16 mouse cellular contexts compared by ENCODE assay signal in genomic region chr3:104358747-104359146, GRCm38 (mm10).
DNase-seq lines count a peak whose midpoint lies in the region; ATAC-seq and TF ChIP-seq lines count a peak whose summit lies in the region.
"Had no signal": no experiment of that assay in that cellular context is flagged by ENCODE, and none has a peak within 500 bp of the region (broad histone marks: within the 10 kb centered on the region; RNA-seq: fewer than 3 reads in every experiment).

No protein-coding gene starts in this region.

- no peaks in the 10 kb centered on the region for H3K9me3 ChIP-seq in ES-Bruce4 (replicated peaks; ENCODE audit: control insufficient read depth, insufficient read depth, low read length, poor library complexity, severe bottlenecking)
- no peaks in the 10 kb centered on the region for H3K9me3 ChIP-seq in intestine, embryonic 14.5 days (ENCODE audit: control insufficient read depth, low read length)
- H3K9me3 ChIP-seq in limb, embryonic 10.5 days (replicated peaks) = no peaks in the 10 kb centered on the region
- H3K9me3 ChIP-seq: midbrain, embryonic 13.5 days; neural tube, embryonic 13.5 days had no signal

- H3K79me2 ChIP-seq in myocyte (ENCODE audit: control insufficient read depth, insufficient read depth) = no peaks in the 10 kb centered on the region

- TF ChIP-seq POLR2A in ES-Bruce4 (IDR thresholded peaks at IDR 0.05; ENCODE audit: insufficient read depth, low read length) = no peak
- no peak for TF ChIP-seq POLR2A in myocyte (IDR thresholded peaks at IDR 0.05; ENCODE audit: insufficient read length, low read depth)

- no peaks in the 10 kb centered on the region for H3K27me3 ChIP-seq in ES-Bruce4 (ENCODE audit: control insufficient read depth, insufficient read depth, low read length, poor library complexity, severe bottlenecking)
- H3K27me3 ChIP-seq in intestine, embryonic 14.5 days (replicated peaks; ENCODE audit: control insufficient read depth, insufficient read depth, low read length) = no peaks in the 10 kb centered on the region
- H3K27me3 ChIP-seq in myocyte (ENCODE audit: control insufficient read depth, insufficient read depth, insufficient read length) = no peaks in the 10 kb centered on the region
- no peaks in the 10 kb centered on the region for H3K27me3 ChIP-seq in limb, embryonic 10.5 days (ENCODE audit: low read depth, poor library complexity, severe bottlenecking)
- H3K27me3 ChIP-seq: midbrain, embryonic 13.5 days; Patski had no signal

- 0 out of 2 replicates have a peak, but pooled peaks have one; percentile 3 for TF ChIP-seq EP300 in ES-Bruce4 (IDR thresholded peaks at IDR 0.05; ENCODE audit: insufficient read depth, low read depth, low read length)

- WGBS in intestine, embryonic 14.5 days = 63% methylated on average over 5 of the region's 5 CpGs
- 80% methylated on average over 5 of the region's 5 CpGs for WGBS in limb, embryonic 10.5 days

- DNase-seq in kidney, adult 11 months = peak; percentile 29
- no peak for DNase-seq in kidney, postnatal 14 days
- DNase-seq in intestine, embryonic 14.5 days (ENCODE audit: low spot score) = no peak
- no peak for DNase-seq in limb, embryonic 10.5 days (ENCODE audit: low spot score)
- DNase-seq in right cerebral cortex, postnatal 10 days (ENCODE audit: low spot score in 2 of 2) = no peak
- DNase-seq: adrenal gland, adult 8-10 months; cerebellum, postnatal 10 days; gastrocnemius, postnatal 14 days; thymus, adult 2 months had no signal

- no peak overlapping the region for H3ac ChIP-seq in myocyte (ENCODE audit: control insufficient read depth, insufficient read length)

- H3K4me2 ChIP-seq in intestine, embryonic 14.5 days (ENCODE audit: low read length) = no peak overlapping the region
- peak overlapping the region; percentile 91 for H3K4me2 ChIP-seq in myocyte (ENCODE audit: low read depth)
- H3K4me2 ChIP-seq: heart, embryonic 11.5 days; midbrain, embryonic 13.5 days; neural tube, embryonic 13.5 days had no signal

- H3K4me3 ChIP-seq in ES-Bruce4 (ENCODE audit: low read depth, low read length) (no peak overlapping the region), myocyte (no peak overlapping the region)
- H3K4me3 ChIP-seq in intestine, embryonic 14.5 days (ENCODE audit: low read depth, low read length) = no peak overlapping the region
- H3K4me3 ChIP-seq in limb, embryonic 10.5 days = no peak overlapping the region
- H3K4me3 ChIP-seq: erythroblast, embryonic 14.5 days; midbrain, embryonic 13.5 days; neural tube, embryonic 13.5 days had no signal

- peaks cover 2% of the 10 kb centered on the region for H3K4me1 ChIP-seq in ES-Bruce4 (ENCODE audit: control insufficient read depth, insufficient read depth, low read length)
- H3K4me1 ChIP-seq in intestine, embryonic 14.5 days (replicated peaks; ENCODE audit: control insufficient read depth, insufficient read depth, low read length) = 0 out of 2 replicates have a peak, but pooled peaks cover 2% of the 10 kb centered on the region
- peaks cover 16% of the 10 kb centered on the region for H3K4me1 ChIP-seq in limb, embryonic 10.5 days
- H3K4me1 ChIP-seq: midbrain, embryonic 13.5 days; neural tube, embryonic 13.5 days had no signal

- H3K9ac ChIP-seq in ES-Bruce4 (ENCODE audit: low read depth, poor library complexity, severe bottlenecking) = no peak overlapping the region
- no peak overlapping the region for H3K9ac ChIP-seq in intestine, embryonic 14.5 days (ENCODE audit: low read length)
- H3K9ac ChIP-seq: midbrain, embryonic 13.5 days; neural tube, embryonic 13.5 days had no signal

- H3K27ac ChIP-seq in ES-Bruce4 (ENCODE audit: insufficient read depth, low read length) = no peak overlapping the region
- H3K27ac ChIP-seq in intestine, embryonic 14.5 days (ENCODE audit: low read depth) = no peak overlapping the region
- H3K27ac ChIP-seq in limb, embryonic 10.5 days = no peak overlapping the region
- H3K27ac ChIP-seq: midbrain, embryonic 13.5 days; neural tube, embryonic 13.5 days had no signal

- no peaks in the 10 kb centered on the region for H3K36me3 ChIP-seq in ES-Bruce4 (ENCODE audit: control insufficient read depth, insufficient read depth, low read length, poor library complexity, severe bottlenecking)
- no peaks in the 10 kb centered on the region for H3K36me3 ChIP-seq in intestine, embryonic 14.5 days (ENCODE audit: control insufficient read depth, insufficient read depth, low read length)
- no peaks in the 10 kb centered on the region for H3K36me3 ChIP-seq in myocyte (ENCODE audit: control insufficient read depth, insufficient read depth)
- H3K36me3 ChIP-seq in limb, embryonic 10.5 days = no peaks in the 10 kb centered on the region
- H3K36me3 ChIP-seq: midbrain, embryonic 13.5 days; neural tube, embryonic 13.5 days had no signal

- 0 out of 2 replicates have a peak, but pooled peaks have one; percentile 34 for ATAC-seq in intestine, embryonic 14.5 days (replicated peaks; ENCODE audit: low FRiP score, low TSS enrichment, low read depth)
- ATAC-seq: Patski had no signal

- no peak for TF ChIP-seq CTCF in ES-Bruce4 (IDR thresholded peaks at IDR 0.05; ENCODE audit: low read depth, low read length)

TF ChIP-seq in myocyte, 11 proteins besides CTCF, POLR2A, EP300 and RAD21:
- no peak for TF ChIP-seq TCF3 (IDR thresholded peaks at IDR 0.05; ENCODE audit: insufficient read length, low read depth)
- no peak for TF ChIP-seq POLR2AphosphoS2 (IDR thresholded peaks at IDR 0.05; ENCODE audit: insufficient read length, low read depth)
- TF ChIP-seq TCF12 (IDR thresholded peaks at IDR 0.05; ENCODE audit: insufficient read depth, poor library complexity, severe bottlenecking) = no peak
- no peak for TF ChIP-seq MYOD1 (IDR thresholded peaks at IDR 0.05; ENCODE audit: control insufficient read depth in 1 of 3, insufficient read length in 2 of 3, low read depth in 2 of 3)
- no peak for TF ChIP-seq CEBPB (IDR thresholded peaks at IDR 0.05; ENCODE audit: insufficient read depth, poor library complexity, severe bottlenecking)
- TF ChIP-seq USF1 (IDR thresholded peaks at IDR 0.05; ENCODE audit: low read depth) = no peak
- no peak for TF ChIP-seq MAX (IDR thresholded peaks at IDR 0.05; ENCODE audit: low read depth)
- TF ChIP-seq SRF (IDR thresholded peaks at IDR 0.05; ENCODE audit: control insufficient read depth, insufficient read length, low read depth) = no peak
- TF ChIP-seq E2F4 (IDR thresholded peaks at IDR 0.05; ENCODE audit: insufficient read depth) = no peak
